10 mouse cellular contexts compared by ENCODE assay signal in genomic region chr11:79523560-79524309, GRCm38 (mm10). TPM values are rescaled to one million over a fixed set of nuclear protein-coding genes. Genes with fewer than 3 reads are reported as not detected.
A peak's percentile ranks its signal among the peaks of the same experiment; 100 is the strongest.
DNase-seq lines count a peak whose midpoint lies in the region; ATAC-seq and TF ChIP-seq lines count a peak whose summit lies in the region.
"Had no signal": no experiment of that assay in that cellular context is flagged by ENCODE, and none has a peak within 500 bp of the region (broad histone marks: within the 10 kb centered on the region; RNA-seq: fewer than 3 reads in every experiment).

Gene Evi2b, minus strand, starts transcription at chr11:79523762.

- DNase-seq in spleen, adult 18-20 months: peak; percentile 37 to 50
- DNase-seq in spleen, adult 12 weeks (ENCODE audit: low spot score): no peak
- peak; percentile 68 for DNase-seq in thymus, postnatal 4 days
- DNase-seq in ovary, postnatal 36 days (ENCODE audit: low spot score): no peak
- no peak for DNase-seq in kidney, adult 2 months
- DNase-seq: lung, embryonic 14.5 days had no signal

- ATAC-seq in erythroblast, adult 5-6 weeks (replicated peaks; ENCODE audit: low FRiP score, poor library complexity, severe bottlenecking): 0 out of 2 replicates have a peak, but pooled peaks have one; percentile 54
- ATAC-seq in megakaryocyte progenitor cell, adult 5-6 weeks (replicated peaks; ENCODE audit: poor library complexity): peak; percentile 59
- ATAC-seq: intestine, embryonic 16.5 days had no signal

- H3K27me3 ChIP-seq in kidney, adult 2 months (replicated peaks; ENCODE audit: control insufficient read depth, insufficient read depth, low read length): no peaks in the 10 kb centered on the region

- H3K4me3 ChIP-seq in kidney, adult 2 months (ENCODE audit: insufficient read depth, low read depth, low read length): no peak within 1 kb of the TSS

- no peak within 1 kb of the TSS for H3K27ac ChIP-seq in kidney, adult 2 months (ENCODE audit: insufficient read depth, low read depth, low read length)

- 66% methylated on average over 10 of the region's 10 CpGs for WGBS in kidney, adult 2 months

- no peak for TF ChIP-seq POLR2A in kidney, adult 2 months (IDR thresholded peaks at IDR 0.05; ENCODE audit: low read depth, low read length)

- H3K4me1 ChIP-seq in kidney, adult 2 months (ENCODE audit: control insufficient read depth, insufficient read depth, low read length): peaks cover 12% of the 10 kb centered on the region

- H3K36me3 ChIP-seq in kidney, adult 2 months (ENCODE audit: control insufficient read depth, insufficient read depth, low read length): no peaks in the 10 kb centered on the region

- TF ChIP-seq CTCF in kidney, adult 2 months (conservative IDR thresholded peaks at IDR 0.05; ENCODE audit: insufficient read depth, insufficient read length, low read depth, low read length): no peak

RNA-seq across cellular contexts. Expression of gene Evi2b, which starts in this region (rescaled TPM):
- 87.4 and 139 TPM in 2 replicates for total RNA-seq in erythroblast, adult 5-6 weeks (2015; ENCODE audit: low replicate concordance)
- 22.6 and 43.6 TPM in 2 replicates for total RNA-seq in erythroblast, adult 5-6 weeks (2017; ENCODE audit: low replicate concordance)
- 454 and 486 TPM in 2 replicates for total RNA-seq in megakaryocyte progenitor cell, adult 5-6 weeks (2015)
- 75.7 and 78.7 TPM in 2 replicates for total RNA-seq in megakaryocyte progenitor cell, adult 5-6 weeks (2017)
- polyA plus RNA-seq in kidney, adult 2 months (2012; rRNA removed): 2.5 and 5.6 TPM in 2 replicates
- polyA plus RNA-seq: neural tube, embryonic 14.5 days had no signal

Comparison
In these comparisons a context has a peak if more than half of its experiments do, and no peak if none do; other contexts are left out.
1. DNase-seq: peak in spleen, adult 18-20 months (2 of 2) and thymus, postnatal 4 days (single experiment); none in spleen, adult 12 weeks (single experiment), ovary, postnatal 36 days (single experiment) and kidney, adult 2 months (single experiment).